Mouse (Mus musculus): ENCODE results near the gene Ina. TPM values are rescaled to one million over a fixed set of nuclear protein-coding genes. Genes with fewer than 3 reads are reported as not detected.

Ina gene
- total RNA-seq, 2 experiments from 2014 or later = 208 to 211 TPM

GRCm38 (mm10) chr19:47009943-47010342 is 4.6 kb upstream of the Ina start:
- DNase-seq (ENCODE audit: low spot score in 2 of 2) = no peak

GRCm38 (mm10) chr19:47012521-47013130 is 1.9 kb upstream of the Ina start:
- DNase-seq (ENCODE audit: low spot score in 2 of 2) = no peak
- intact Hi-C loops (cut with DNase I) = no loop called here

More at GRCm38 (mm10) chr19:47009943-47010342, 4.6 kb upstream of the Ina start:
- intact Hi-C loops (cut with DNase I) = no loop called here

DNA sequence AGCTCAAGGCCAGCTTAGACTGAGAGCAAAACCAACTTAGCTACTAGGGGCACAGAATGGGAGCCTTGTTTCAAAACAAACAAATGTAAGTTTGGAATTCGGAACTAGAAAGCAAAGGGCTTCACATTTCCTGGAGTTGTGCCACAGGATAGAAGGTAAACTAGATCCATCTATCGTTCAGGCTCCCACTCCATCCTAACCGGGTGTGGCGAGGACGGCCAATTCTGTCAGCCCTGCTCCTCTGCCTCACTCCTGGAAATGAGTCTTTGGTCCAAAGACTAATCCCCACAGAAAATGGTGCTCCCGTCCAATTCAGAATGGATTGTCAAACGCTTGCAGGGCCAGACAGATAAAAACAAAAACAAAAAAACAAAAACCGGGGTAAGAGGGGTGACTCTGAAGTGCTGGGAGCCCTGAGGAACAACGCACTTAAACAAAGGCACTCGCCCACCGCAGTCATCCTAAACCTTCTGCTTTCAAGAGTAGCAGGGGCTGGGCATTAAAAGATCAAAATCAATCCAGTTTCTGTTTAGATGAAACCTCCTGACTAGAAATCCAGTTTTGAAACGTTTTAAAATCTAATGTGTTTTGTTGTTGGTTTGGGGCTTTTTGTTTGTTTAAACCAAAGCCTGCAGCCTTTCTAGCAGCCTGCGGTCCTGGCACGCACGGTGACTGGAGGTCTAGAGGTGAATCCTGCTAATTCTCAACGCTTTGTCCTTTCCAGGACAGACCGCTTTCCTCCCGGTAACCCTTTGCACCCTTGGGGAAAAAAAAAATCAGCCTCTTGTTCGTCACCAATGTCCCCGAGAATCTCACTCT is 949 bp upstream of the Ina start:
- intact Hi-C loops (cut with DNase I) = no loop called here
- no peak for DNase-seq (ENCODE audit: low spot score in 2 of 2)

- DNase-seq (ENCODE audit: low spot score in 2 of 2) = no peak
- intact Hi-C loops (cut with DNase I) = no loop called here
Observed at GRCm38 (mm10) chr19:47014159-47014446, 395 bp upstream of the Ina start.

DNA sequence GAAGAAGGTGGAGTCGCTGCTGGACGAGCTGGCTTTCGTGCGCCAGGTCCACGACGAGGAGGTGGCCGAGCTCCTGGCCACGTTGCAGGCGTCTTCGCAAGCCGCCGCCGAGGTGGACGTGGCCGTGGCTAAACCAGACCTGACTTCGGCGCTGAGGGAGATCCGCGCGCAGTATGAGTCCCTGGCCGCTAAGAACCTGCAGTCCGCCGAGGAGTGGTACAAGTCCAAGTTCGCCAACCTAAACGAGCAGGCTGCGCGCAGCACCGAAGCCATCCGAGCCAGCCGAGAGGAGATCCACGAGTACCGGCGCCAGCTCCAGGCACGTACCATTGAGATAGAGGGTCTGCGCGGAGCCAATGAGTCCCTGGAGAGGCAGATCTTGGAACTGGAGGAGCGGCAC is 898 bp downstream of the Ina start:
- no peak for DNase-seq (ENCODE audit: low spot score in 2 of 2)
- intact Hi-C loops (cut with DNase I) = loop anchor here (1.0 kb wide), 1 partner anchor 35 kb away; the partner anchor contains the start of gene Pcgf6

GRCm38 (mm10) chr19:47015965-47016364 is 1.5 kb downstream of the Ina start:
- DNase-seq (ENCODE audit: low spot score in 2 of 2) = peak in 1 of 2 experiments; percentile 37
- intact Hi-C loops (cut with DNase I) = loop anchor here (1.0 kb wide), 1 partner anchor 34 kb away; the partner anchor contains the start of gene Pcgf6

- intact Hi-C loops (cut with DNase I) = no loop called here
- DNase-seq (ENCODE audit: low spot score in 2 of 2) = peak in 1 of 2 experiments; percentile 31
Observed at GRCm38 (mm10) chr19:47016487-47016886, 2.0 kb downstream of the Ina start.

GRCm38 (mm10) chr19:47017831-47018230 is 3.3 kb downstream of the Ina start:
- intact Hi-C loops (cut with DNase I) = no loop called here
- no peak for DNase-seq (ENCODE audit: low spot score in 2 of 2)

DNA sequence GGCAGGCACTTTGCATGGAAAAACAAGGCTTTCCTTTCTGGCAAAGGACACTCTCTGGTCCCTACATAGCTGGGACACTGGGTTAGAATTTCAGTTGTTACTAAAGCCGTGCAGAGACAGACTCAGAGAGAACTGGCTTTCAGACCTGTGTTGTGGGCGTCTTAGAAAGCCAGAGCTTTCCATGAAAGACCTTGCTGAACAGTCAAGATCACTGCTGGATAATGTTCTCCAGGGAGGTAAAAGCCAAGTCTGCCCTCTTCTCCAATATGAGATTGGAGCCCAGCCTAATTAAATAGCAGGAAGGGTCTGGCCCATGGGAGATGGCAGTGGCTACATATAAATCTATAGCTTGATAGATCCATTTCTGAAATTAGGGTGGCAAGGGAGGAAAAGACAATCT is 3.8 kb downstream of the Ina start:
- DNase-seq (ENCODE audit: low spot score in 2 of 2) = no peak
- intact Hi-C loops (cut with DNase I) = no loop called here

DNA sequence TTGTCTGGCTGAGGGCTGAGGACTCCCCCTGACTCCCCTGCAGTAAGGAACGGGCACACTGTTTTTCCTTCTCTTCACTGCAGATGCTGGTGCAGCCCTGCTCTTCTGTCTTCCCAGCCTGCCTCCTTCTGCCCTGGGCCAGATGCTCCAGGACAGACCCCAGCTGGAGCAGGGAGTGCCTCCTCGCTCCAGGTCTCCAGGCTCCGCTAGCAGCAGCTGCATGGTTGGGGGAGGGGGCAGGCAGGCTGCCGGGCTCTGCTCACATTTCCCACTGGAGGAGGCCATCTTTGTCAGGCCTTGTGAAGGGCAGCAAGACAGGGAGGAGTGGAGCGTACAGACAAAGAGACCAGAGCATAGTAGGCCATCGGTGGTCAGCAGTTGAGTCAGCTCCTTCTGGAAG is 4.8 kb downstream of the Ina start:
- no peak for DNase-seq (ENCODE audit: low spot score in 2 of 2)
- intact Hi-C loops (cut with DNase I) = no loop called here

DNA sequence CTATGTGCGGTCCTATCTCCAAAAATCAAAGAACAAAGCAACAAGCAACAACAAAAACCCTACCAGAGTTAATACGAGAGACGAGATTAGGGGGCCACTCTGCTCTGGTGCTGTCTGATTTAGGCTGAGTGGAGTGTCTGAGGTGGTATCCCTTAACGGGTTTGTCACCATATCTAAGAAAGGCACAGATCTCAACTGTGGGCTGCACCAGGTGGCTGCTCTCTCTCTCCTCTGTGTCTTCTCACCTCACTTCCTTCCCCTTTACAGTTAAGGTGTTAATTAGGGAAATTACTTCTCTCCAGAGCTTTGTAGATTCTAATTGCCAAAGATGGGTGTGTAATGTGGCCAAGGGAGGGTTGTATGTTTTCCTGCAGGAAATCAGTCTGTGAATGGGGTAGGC is 8.2 kb downstream of the Ina start:
- intact Hi-C loops (cut with DNase I) = no loop called here

DNA sequence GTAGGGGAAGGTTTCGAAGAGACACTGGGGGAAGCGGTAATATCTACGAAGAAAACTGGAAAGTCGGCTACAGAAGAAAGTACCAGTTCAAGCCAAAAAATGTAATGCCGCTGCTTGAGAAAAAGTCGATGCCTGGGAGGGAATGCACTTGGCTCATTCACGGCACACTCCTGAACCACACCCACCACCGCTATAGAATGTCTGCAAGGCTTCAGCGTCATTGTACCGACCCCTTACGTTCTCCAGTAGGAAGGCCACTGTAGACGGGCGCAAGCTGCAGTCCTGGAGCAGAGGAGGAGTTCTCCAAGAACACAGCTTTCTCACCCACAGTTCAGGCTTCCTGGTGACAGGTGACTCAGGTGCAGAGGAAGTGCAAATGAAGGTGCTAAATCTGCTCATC is 9.0 kb downstream of the Ina start:
- no peak for DNase-seq (ENCODE audit: low spot score in 2 of 2)
- intact Hi-C loops (cut with DNase I) = no loop called here

More for the DNA sequence above, 8.2 kb downstream of the Ina start:
- no peak for DNase-seq (ENCODE audit: low spot score in 2 of 2)

GRCm38 (mm10) chr19:47024954-47025353 is 10.5 kb downstream of the Ina start:
- intact Hi-C loops (cut with DNase I) = no loop called here
- peak; percentile 37 to 82 for DNase-seq (ENCODE audit: low spot score in 2 of 2)

DNA sequence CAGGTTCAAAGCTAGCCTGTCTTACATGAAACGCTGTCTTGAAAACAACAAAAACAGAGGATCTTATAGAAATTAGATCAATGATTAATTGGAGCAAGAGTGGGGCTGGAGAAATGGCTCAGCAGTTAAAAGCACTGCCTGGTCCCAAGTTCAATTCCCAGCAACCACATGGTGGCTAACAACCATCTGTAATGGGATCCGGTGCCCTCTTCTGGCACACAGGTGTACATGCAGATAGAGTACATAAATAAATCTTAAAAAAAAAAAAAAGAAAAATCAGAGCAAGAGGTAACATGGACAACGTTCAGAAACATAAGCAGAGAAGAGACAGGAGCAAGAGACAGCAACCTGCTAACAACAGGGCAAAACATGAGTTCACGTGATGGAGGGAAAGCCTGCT is 12.0 kb downstream of the Ina start:
- intact Hi-C loops (cut with DNase I) = no loop called here
- no peak for DNase-seq (ENCODE audit: low spot score in 2 of 2)

GRCm38 (mm10) chr19:47029796-47030195 is 15.3 kb downstream of the Ina start:
- intact Hi-C loops (cut with DNase I) = no loop called here
- DNase-seq (ENCODE audit: low spot score in 2 of 2) = no peak

DNA sequence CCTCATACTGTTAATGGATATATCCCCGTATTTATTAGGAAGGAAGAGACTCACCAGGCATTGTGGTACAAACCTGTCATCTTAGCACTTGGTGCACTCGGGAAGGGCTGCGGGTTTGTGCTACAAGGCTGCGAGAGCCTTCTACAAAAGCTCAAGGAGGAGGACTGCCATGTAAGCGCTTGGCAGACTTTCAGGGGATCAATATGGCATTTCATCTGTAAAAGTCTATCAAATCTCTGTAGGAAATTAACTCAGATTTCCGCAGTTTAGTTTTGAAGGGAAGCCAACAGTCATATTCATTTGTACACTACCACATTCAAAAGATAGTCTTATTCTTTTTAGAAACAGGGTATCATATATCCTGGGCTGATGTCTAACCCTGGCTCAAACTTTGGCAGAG is 17.3 kb downstream of the Ina start:
- DNase-seq (ENCODE audit: low spot score in 2 of 2) = peak in 1 of 2 experiments; percentile 20
- intact Hi-C loops (cut with DNase I) = no loop called here

DNA sequence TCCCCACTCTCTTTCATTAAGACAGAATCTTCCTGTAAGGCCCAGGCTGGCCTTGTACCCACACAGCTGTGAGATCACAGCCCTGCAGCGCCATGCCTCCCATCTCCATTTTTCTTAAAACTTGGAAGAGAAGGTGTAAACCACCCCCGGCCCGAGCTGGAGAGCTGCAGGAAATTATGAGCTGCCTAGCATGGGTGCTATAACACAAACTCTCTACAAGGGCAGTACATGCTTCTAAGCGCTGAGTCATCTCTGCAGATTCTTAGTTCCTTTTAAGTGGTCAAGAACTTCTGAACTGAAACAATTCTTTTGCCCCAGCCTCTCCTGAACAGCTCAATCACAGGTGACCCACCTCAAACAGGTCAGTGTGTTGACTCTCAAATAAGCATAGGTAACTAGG is 20.4 kb downstream of the Ina start:
- intact Hi-C loops (cut with DNase I) = no loop called here
- DNase-seq (ENCODE audit: low spot score in 2 of 2) = peak in 1 of 2 experiments; percentile 89

GRCm38 (mm10) chr19:47036596-47036995 is 22.1 kb downstream of the Ina start:
- intact Hi-C loops (cut with DNase I) = no loop called here
- DNase-seq (ENCODE audit: low spot score in 2 of 2) = no peak

- intact Hi-C loops (cut with DNase I) = loop anchor here (5.0 kb wide), 2 partner anchors 164 to 279 kb away; partner anchors contain the start of gene Cnnm2
- DNase-seq (ENCODE audit: low spot score in 2 of 2) = peak in 1 of 2 experiments; percentile 68
Observed at GRCm38 (mm10) chr19:47040720-47041473, 26.4 kb downstream of the Ina start.

GRCm38 (mm10) chr19:47043608-47044007 is 29.1 kb downstream of the Ina start:
- DNase-seq (ENCODE audit: low spot score in 2 of 2) = no peak
- intact Hi-C loops (cut with DNase I) = loop anchor here (5.0 kb wide), 2 partner anchors 166 to 281 kb away; partner anchors contain the start of gene Cnnm2

All from left cerebral cortex, postnatal 25 days (tissue).